Comparison of ENCODE assay signal across 8 mouse cellular contexts in genomic region chr11:107325739-107326725, GRCm38 (mm10).
DNase-seq lines count a peak whose midpoint lies in the region; ATAC-seq and TF ChIP-seq lines count a peak whose summit lies in the region.

No protein-coding gene starts in this region.

- DNase-seq in cerebellum, adult 8-10 months = peak; percentile 34
- DNase-seq in forebrain, postnatal 0 days = peak; percentile 60
- no peak for DNase-seq in ovary, postnatal 10 days (ENCODE audit: low spot score)
- DNase-seq in adrenal gland, adult 8-10 months = no peak

- H3K27ac ChIP-seq in heart, embryonic 15.5 days = peak overlapping the region; percentile 68
- no peak overlapping the region for H3K27ac ChIP-seq in heart, embryonic 11.5 days (ENCODE audit: low read depth, low read length)
- H3K27ac ChIP-seq in forebrain, postnatal 0 days (ENCODE audit: low read depth, low read length) = 0 out of 2 replicates have a peak overlapping the region, but pooled peaks have one; percentile 21
- peak overlapping the region; percentile 74 for H3K27ac ChIP-seq in midbrain, embryonic 13.5 days

- no peak for TF ChIP-seq CTCF in forebrain, postnatal 0 days (IDR thresholded peaks at IDR 0.05; ENCODE audit: low read depth)

- peaks cover 14% of the 10 kb centered on the region for H3K4me1 ChIP-seq in heart, embryonic 15.5 days (replicated peaks)
- H3K4me1 ChIP-seq in heart, embryonic 11.5 days (ENCODE audit: control insufficient read depth, insufficient read depth, low read length) = no peaks in the 10 kb centered on the region
- H3K4me1 ChIP-seq in forebrain, postnatal 0 days (ENCODE audit: insufficient read depth) = no peaks in the 10 kb centered on the region
- H3K4me1 ChIP-seq in midbrain, embryonic 13.5 days (replicated peaks) = peaks cover 13% of the 10 kb centered on the region

- H3K9me3 ChIP-seq in heart, embryonic 15.5 days (replicated peaks) = no peaks in the 10 kb centered on the region
- no peaks in the 10 kb centered on the region for H3K9me3 ChIP-seq in heart, embryonic 11.5 days (replicated peaks; ENCODE audit: control insufficient read depth, low read length)
- no peaks in the 10 kb centered on the region for H3K9me3 ChIP-seq in forebrain, postnatal 0 days (ENCODE audit: low read length)
- no peaks in the 10 kb centered on the region for H3K9me3 ChIP-seq in midbrain, embryonic 13.5 days

- ATAC-seq in heart, embryonic 15.5 days (replicated peaks; ENCODE audit: insufficient number of reproducible peaks, insufficient read depth, low FRiP score, low read depth) = peak; percentile 77
- no peak; the same call in 1 of the 2 replicates for ATAC-seq in heart, embryonic 11.5 days (replicated peaks; ENCODE audit: insufficient number of reproducible peaks, low FRiP score, low TSS enrichment)
- peak; percentile 89 for ATAC-seq in forebrain, postnatal 0 days
- peak; percentile 84 for ATAC-seq in midbrain, embryonic 13.5 days
- no peak for ATAC-seq in CD4-positive, CD25-positive, alpha-beta regulatory T cell, adult 4 months

- H3K4me3 ChIP-seq in heart, embryonic 15.5 days = no peak overlapping the region
- H3K4me3 ChIP-seq in heart, embryonic 11.5 days (ENCODE audit: low read depth, low read length) = no peak overlapping the region
- H3K4me3 ChIP-seq in forebrain, postnatal 0 days (ENCODE audit: low read depth, low read length) = no peak overlapping the region
- no peak overlapping the region for H3K4me3 ChIP-seq in midbrain, embryonic 13.5 days (replicated peaks)

- WGBS in heart, embryonic 15.5 days = 40% methylated on average over 14 of the region's 14 CpGs
- WGBS in heart, embryonic 11.5 days (ENCODE audit: insufficient replicate concordance) = 51% methylated on average over 14 of the region's 14 CpGs
- WGBS in forebrain, postnatal 0 days = 29% methylated on average over 14 of the region's 14 CpGs
- 22% methylated on average over 14 of the region's 14 CpGs for WGBS in midbrain, embryonic 13.5 days

- no peaks in the 10 kb centered on the region for H3K27me3 ChIP-seq in heart, embryonic 15.5 days
- no peaks in the 10 kb centered on the region for H3K27me3 ChIP-seq in heart, embryonic 11.5 days (ENCODE audit: control insufficient read depth, insufficient read depth, low read length)
- no peaks in the 10 kb centered on the region for H3K27me3 ChIP-seq in forebrain, postnatal 0 days (ENCODE audit: insufficient read depth, low read length)
- H3K27me3 ChIP-seq in midbrain, embryonic 13.5 days = no peaks in the 10 kb centered on the region

- no peak overlapping the region for H3K9ac ChIP-seq in heart, embryonic 15.5 days
- H3K9ac ChIP-seq in heart, embryonic 11.5 days (ENCODE audit: low read depth, low read length) = no peak overlapping the region
- H3K9ac ChIP-seq in forebrain, postnatal 0 days = no peak overlapping the region
- no peak overlapping the region for H3K9ac ChIP-seq in midbrain, embryonic 13.5 days (replicated peaks)

- no peaks in the 10 kb centered on the region for H3K36me3 ChIP-seq in heart, embryonic 15.5 days
- H3K36me3 ChIP-seq in heart, embryonic 11.5 days (ENCODE audit: control insufficient read depth, insufficient read depth, low read length) = 0 out of 2 replicates have a peak, but pooled peaks cover 2% of the 10 kb centered on the region
- H3K36me3 ChIP-seq in forebrain, postnatal 0 days (ENCODE audit: insufficient read depth) = no peaks in the 10 kb centered on the region
- H3K36me3 ChIP-seq in midbrain, embryonic 13.5 days = no peaks in the 10 kb centered on the region

- H3K4me2 ChIP-seq in heart, embryonic 15.5 days = no peak overlapping the region
- H3K4me2 ChIP-seq in heart, embryonic 11.5 days = no peak overlapping the region
- no peak overlapping the region for H3K4me2 ChIP-seq in forebrain, postnatal 0 days (ENCODE audit: low read depth)
- no peak overlapping the region for H3K4me2 ChIP-seq in midbrain, embryonic 13.5 days (replicated peaks)

Comparison
In these comparisons a context has a peak if more than half of its experiments do, and no peak if none do; other contexts are left out.
1. ATAC-seq: peak in heart, embryonic 15.5 days (single experiment), forebrain, postnatal 0 days (single experiment) and midbrain, embryonic 13.5 days (single experiment); none in heart, embryonic 11.5 days (single experiment) and CD4-positive, CD25-positive, alpha-beta regulatory T cell, adult 4 months (single experiment).
2. DNase-seq: peak in cerebellum, adult 8-10 months (single experiment) and forebrain, postnatal 0 days (single experiment); none in ovary, postnatal 10 days (single experiment) and adrenal gland, adult 8-10 months (single experiment).